Mouse (Mus musculus) adrenal gland, postnatal 4 days (tissue): ENCODE results near the gene RPS10-NUDT3. TPM values are rescaled to one million over a fixed set of nuclear protein-coding genes. Genes with fewer than 3 reads are reported as not detected.

Experiments used
- DNase-seq, 2 experiments: peaks; one replicate each; pipeline ENCODE4 v3.0.0; 2021 to 2022; ENCODE audit warnings: low spot score in 2 of 2, mixed read lengths in 2 of 2
- total RNA-seq, 2 experiments: library from RNA; stranded (reverse); gene quantifications; 2 replicates each; pipeline ENCODE4 v1.2.3; 2021

RPS10-NUDT3 gene
- total RNA-seq, 2 experiments from 2014 or later, result not detected

DNA sequence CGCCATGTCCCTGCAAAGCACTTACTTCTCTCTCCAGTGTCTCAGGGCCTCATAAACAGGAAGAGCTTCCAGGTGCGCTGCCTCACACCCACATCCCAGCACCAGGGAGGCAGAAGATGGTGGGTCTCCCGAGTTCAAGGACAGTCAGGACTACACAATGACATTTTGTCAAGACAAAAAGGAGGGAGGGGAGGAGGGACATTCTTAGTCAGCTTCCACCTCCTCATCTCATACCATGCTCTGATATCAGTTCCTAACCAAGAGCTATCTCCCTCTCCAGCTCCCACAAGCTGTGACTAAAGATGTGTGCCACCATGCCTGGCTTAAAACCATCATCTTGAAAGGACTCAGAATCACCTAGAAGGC lies 23.5 kb downstream of the RPS10-NUDT3 start:
- DNase-seq, result no peak

DNA sequence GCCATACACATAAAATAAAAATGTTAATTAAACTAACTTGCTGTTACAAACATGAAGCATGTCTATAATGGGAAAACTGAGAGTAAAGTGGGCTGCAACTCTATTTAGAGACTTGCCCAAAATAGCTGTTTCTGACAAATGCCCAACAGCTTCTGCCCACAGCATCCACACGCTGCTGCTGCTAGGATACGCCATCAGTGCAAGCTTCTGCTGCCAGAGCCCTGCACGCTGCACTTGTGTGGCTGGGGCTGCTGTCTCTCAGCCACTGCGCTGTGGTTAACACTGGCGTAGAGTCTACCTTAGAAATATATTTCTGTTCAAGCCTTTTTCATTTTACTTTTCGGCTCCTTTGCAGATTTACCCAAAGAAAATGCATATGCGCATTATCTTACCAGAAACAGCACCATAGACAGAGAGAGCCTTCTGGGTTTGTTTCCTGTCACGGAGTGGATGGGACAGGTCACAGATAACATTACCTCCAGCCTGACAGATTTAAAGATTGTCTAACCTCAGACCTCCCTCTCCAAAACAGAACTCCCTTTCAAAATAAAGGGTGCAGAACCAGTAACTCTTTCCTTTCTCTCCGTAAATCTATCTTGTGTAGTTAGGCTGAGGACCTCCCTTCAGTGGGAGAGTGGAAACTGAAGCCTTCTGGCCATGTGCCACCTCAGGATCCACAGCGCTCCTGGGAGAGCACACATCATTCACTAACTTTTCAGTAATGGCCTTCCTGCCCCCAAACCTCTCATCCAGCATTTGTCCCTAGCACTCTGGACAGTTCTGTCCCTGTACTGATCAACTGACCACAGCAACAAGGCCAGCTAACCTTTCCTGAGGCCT lies 24.1 kb downstream of the RPS10-NUDT3 start:
- no peak for DNase-seq

DNA sequence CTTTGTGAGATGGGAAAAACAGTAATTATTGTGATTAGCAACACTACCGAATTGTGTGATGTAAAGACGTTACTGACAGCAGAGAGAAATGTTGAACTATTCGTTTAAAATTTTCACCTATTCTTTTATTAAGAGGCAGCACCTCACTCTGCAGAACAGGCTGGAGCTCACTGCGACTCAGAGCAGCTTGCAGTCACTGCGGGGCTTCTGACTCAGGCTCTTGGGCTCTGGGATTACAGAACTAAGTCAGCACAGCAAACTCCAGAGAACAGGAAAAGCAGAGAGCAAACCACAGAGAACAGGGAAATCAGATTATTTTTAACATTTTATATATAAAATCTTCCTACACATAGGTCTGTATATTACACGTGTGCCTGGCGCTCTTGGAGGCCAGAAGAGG lies 25.4 kb downstream of the RPS10-NUDT3 start:
- no peak for DNase-seq

DNA sequence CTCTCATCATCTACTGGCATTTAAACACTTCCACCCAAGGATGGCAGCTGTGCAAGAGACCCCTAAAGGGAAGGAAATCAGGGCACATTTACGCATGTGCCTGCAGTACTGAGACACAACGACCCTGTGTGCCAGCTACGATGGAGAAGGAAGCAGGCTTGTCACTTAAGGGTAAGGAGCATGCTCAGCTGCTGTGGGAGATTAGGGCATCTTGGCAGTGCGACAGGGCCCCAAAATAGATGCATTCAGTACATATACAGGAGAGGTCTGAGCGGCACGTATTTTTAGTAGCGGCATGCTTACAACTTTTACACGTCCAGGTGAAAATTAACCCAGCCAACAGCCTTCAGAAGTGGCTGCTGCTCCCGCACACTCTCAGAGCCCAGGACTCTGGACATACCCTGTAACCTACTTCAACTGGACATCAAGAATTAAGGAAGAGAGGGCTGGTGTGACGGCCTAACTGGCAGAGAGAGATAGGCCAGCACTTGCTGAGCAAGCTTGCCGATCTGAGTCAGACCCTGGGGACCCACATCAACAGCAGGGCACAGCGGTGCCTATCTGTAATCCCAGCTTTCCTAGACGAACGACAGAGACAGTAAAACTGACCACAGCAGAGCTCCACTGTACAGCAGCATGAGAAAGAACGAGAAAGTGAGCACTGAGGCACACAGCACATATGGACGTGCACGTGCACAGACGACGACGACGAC lies 31.3 kb downstream of the RPS10-NUDT3 start:
- no peak for DNase-seq

DNA sequence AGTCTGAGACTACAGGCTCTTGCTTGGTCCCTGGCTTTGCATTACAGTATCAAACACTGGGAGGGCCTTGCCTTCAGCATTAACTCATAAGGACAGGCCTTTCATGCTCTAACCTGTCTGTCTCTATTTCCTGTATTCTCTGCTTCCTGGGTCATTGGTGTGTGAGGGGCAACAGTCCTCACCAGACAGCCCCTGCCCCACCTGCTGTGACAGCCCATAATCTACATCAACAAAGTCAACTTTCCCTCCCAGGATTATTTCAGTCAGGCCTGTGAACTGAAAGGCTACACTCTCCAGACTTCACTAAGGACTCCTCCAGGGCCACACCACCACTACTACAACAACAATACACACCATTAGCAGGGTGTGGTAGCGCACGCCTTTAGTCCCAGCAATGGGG lies 32.0 kb downstream of the RPS10-NUDT3 start:
- DNase-seq, result no peak

DNA sequence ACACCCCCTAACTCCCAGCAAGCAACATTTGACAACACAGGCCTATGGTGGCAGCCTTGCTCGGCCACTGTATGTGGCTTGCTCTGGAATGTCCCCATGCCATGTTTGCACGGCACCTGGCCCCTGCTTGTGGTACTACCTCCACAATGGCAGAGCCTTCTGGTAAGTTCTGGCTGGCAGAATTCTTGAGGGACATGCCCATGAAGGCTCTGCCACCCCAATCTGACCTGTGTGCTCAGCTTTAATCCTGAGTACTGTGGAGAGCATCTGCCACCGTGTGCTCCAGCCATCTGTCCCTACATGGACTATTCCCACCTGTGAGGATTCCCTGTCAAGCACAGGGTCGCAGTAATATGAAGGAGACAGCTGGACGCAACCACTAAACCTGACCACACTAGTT lies 34.2 kb downstream of the RPS10-NUDT3 start:
- no peak for DNase-seq

DNA sequence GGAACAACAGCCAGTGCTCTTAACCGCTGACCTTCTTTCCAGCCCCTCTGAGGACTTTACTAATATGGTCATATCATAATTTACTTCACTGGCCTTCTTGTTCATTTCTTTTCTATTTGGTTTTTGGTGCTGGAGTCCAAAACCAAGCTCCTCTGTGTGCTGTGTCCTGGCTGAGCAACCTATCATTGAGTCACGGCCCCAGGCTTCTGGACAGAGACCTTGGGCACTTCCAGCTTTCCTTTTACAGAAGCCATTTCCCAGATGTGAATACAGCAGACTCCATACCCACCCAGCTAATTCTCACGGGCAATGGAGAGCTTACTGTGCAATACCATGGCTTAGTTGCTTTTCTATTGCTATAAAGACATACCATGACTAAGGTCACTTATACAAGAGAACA lies 34.7 kb downstream of the RPS10-NUDT3 start:
- DNase-seq, result no peak

DNA sequence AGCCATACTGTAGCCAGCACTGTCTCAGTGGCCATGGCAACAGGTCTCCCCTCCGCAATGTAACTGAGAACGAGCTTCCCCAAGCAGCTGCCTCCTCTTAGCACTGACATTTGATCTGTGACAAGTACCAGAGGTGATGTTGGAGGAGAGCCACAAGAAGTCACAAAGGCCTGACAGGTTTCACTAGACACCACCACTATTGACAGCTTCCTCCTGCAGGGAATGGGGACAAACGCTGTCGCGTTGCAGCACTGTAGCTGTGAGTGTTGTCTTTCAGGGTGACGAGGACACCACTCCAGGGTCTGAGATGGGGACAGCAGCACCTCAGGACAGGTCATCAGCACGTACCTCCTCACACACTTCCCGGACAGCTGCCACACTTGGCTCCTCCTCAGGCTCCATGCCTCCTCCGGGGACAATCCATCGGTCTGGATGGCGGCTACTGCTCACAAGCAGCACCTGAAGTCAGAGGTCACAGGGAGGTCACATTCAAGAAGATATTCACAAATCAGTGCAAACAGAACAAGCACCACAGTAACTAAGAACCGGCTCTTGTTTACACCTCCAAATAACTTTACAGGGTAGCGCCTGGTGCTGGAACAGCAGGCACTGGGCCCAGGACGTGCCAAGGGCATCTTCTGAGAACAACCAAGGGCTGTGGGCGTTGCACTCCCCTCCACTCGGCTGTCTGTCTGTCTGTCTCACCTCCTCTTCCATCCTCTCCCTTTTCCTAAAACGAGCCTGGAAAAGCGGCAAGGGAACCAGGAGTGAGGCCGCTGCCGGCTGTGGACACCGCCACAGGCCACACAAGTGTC lies 38.4 kb downstream of the RPS10-NUDT3 start:
- no peak for DNase-seq

DNA sequence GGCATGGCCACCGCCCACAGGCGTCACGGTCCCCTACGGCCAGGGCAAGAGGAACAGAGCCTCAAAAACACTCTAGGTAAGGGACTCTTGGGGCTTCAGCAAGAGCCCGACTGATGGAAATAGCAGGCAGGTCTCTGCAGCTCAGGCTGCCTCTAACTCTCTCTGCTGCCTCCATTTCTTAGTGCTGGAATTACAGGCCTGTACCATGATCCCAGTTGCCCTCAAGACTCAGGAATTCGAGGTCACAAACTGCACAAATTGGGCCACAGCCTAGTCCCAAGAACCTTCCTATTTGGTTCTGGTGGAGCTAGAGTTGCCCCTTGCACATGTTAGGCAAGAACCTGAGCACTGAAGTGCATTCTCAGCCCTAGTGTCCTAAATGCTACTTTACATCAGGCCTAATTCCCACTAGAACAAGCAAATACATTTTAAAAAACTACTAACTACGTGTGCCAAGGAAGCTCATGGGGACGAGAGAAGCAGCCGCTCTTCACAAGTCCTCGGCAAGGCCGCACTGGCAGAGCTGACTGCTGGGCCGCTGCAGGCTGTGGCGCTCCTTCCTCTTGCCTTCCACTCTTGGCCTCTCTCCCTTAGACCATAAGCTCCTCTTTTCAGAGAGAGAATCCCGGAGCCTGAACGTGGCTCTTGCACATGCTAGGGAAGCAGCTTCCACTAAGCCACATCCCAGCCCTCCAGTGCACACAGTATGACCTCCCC lies 39.2 kb downstream of the RPS10-NUDT3 start:
- DNase-seq, result no peak

DNA sequence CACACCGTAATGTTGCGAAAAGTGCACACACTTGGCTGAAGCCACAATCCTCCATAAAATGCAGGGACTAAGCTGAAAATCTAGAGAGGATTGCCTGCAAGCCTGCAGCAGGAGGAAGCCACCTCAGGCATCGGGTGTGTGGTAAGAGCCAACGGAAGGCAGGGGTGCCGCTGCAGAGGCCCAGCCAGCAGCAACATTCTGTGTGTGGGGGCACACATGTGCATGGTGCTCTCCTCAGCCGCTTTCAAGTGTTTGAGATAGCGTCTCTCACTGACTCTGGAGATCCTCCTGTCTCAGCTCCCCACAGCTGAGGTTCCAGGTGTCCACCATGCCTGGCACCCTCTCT lies 42.5 kb downstream of the RPS10-NUDT3 start:
- DNase-seq, result no peak

DNA sequence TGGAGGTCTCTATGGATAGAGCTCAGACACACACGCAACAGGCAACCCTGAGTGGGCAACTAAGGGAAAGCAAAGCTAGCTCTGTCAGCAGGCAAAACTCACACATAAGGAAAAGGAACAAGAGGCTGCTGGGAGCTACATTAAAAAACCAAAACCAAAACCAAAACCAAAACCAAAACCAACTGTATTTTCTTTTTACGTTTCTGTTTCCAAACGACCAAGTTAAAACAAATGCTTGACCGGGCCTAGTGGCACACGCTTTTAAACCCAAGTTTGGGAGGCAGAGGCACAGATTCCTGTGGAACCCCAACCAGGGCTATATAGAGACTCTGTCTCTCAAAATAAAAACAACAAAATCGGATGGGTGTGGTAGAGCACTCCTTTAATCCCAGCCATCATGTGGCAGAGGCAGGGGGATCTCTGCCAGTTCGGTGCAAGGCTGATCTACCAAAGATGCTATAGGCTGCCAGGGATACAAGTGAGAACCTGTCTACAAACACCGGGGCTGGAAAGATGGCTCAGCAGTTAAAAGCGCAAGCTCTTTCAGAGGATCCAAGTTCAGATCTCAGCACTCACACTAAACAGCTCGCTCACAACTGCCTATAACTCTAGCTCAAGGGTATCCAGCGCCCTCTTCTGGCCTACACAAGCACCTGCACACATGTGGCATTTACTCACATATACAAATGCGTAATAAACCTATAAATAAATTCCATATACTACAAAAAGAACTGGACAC lies 43.0 kb downstream of the RPS10-NUDT3 start:
- no peak for DNase-seq

DNA sequence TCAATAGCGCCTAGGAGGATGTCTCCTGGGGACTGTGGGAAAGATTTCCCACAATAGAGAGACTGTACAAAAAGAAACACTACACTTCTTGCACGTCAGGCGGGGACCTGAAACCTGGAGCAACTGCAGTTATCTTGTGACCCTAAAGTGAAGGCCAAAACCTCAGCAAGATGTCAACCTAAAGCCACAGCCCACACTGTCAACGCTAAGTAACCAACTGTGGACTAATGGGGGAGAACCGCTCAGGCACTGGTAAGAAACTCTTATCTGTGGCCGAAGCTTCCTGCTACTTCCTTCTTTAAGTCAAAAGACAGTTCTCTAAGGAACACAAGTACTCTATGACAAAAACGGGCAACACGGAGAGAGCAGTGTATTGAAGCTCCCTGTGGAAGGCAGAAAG lies 46.8 kb downstream of the RPS10-NUDT3 start:
- no peak for DNase-seq

DNA sequence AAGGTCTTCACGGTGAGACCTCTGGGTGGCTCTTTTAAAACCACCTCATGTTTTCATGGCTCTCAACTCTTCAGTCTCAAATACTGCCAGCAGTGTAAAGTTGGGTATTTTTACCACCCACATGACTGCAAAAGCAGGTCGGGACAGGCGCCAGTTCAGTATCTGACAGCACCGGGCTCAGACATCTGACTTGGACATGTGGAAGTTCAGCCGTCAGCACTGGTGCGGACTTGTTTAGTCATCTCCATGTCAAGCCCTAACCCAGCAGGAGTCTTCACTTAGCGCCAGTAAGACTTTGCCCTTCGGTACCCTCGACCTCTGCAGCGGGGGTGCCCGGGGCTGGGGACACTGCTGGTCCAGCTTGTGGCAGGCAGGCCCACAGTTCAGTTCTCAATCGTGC lies 47.8 kb downstream of the RPS10-NUDT3 start:
- DNase-seq, result no peak

DNA sequence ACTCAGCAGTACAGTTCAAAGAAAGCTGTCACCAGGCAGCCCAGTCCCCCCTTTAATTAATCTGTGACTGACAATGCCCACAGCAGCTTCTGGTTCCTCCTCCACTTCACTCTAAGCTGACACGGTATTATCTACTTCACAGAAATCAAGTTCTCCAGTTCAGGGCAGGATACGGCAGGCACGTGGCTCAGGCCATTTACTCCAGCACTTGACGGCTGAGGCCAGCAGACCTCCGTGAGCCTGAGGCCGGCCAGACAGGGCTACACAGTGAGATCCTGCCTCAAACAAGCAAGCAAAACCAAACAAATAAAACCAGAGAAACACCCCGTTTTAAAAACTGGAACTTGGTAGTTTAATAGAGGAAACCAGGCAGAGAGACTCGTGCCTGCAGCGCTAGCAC lies 48.4 kb downstream of the RPS10-NUDT3 start:
- no peak for DNase-seq

DNA sequence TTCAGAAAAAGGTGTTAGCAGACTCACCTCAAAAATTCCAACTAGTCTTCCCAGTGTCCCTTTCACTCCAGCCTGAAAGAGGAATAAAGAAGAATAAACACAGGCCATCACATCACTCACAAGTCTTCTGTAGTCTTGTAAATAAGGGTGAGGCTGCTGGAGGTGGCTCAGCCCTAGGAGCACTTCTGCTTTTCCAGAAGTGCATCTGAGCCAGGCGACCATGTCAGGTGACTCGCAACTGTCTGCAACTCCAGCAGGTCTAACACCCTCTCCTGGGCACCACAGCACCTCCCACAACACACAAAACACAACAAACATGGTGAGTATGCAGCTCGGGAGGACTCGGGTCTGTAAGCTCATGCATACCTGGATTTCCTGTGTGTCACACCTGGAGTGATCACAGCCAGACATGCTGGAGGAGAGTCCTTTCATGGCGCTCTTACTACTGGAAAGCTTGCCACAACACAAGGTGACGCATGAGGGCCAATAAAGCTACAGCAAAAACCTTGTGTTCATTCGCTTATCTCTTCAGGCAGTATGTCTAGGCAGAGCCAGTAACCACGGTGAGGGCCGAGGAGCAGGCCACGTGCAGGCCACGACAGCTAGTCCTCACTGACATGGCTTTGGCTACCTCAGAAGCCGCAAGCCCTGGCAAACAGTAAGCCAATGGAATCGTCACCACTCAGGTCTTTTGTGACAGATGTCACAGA lies 51.7 kb downstream of the RPS10-NUDT3 start:
- DNase-seq, result no peak

DNA sequence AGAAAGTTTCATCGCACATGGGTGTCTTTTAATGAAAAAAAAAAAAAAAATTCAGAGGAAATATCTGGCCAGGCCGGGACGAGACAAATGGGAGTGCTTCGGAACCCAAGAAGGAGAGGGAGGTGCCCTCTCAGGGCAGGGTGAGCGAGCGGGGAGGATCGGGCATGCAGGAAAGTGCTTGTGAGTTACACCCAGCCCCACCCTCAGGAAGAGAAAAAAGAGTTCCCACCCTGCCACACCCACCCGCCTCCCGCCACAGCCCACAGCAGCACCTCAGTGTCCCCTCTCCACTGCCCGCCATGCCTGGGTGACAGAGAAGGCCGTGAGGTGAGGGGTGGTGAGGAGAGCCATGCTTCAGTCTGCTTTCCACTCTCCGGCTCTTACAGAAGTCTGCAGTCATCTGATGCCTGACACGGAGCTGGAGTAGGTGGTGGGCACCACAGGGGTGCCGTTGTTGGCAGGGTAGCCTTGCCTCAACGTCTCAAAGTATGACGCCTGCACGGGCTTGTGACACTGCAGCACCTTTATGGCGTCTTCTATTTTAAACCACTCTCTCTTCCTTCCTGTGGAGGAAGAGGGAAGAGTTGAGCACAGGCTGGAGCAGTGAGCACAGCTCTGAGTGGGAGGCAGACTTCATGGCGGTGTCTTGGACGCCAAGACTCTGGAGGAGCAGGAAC lies 54.5 kb downstream of the RPS10-NUDT3 start:
- no peak for DNase-seq

DNA sequence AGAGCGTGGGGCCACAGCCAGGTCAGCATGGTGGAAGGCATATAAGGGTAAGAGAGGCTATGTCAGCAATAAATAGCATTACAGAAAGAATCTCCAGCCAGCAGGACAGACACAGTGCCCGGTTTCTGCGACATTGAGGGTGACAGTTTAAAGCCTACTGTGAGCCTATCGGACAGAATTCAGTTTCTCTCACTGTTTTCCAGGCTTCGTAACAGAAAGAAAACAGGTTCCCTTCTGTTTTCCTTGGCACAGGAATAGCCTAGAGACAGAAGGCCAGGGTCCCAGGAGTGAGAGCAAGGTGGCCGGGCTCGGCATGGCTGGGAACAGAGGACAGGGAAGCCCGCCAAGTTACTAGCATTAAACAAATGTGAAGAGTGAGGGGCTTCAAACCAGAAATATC lies 55.2 kb downstream of the RPS10-NUDT3 start:
- DNase-seq, result no peak

DNA sequence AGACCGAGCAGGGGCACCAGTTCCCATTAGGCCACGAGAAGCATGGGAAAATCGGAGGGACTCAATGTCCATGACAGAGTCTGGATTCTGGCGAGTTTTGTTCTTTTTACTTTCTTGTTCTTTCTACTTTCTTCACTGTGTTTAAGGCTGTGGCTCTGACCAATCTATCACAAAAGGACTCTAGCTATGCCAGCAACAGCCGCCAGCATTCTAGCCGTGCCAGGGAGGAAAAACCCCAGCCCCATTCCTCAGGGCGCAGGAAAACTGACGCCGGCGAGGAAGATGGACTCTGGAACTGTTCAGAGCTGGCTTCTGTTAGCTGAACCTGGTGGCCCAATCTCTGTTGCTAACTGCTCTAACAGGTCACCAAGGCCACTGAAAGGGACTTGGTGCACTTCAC lies 56.5 kb downstream of the RPS10-NUDT3 start:
- DNase-seq, result no peak

DNA sequence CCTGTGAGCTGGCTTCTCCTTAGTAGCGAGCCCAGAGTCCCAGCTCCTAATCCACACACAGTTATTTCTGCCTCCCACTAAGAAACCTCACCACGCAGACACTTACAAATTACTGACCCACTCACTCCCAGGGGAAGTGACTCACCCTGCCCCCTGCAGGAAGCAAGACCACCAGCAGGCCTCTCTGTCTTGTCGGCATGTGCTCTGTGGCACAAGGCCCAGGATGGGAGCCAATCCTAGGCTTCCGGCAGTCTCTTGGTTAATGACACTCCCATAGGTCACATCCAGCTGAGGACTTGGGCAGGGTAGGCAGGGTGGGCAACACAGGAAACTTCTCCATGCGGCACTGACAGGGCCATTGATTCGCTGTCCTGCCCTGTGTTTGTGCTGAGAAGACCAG lies 57.6 kb downstream of the RPS10-NUDT3 start:
- DNase-seq, result no peak
